In genomic region chr7:114453300-114453990, GRCm38 (mm10) we compare ENCODE assay signal across 14 mouse cellular contexts. TPM values are rescaled to one million over a fixed set of nuclear protein-coding genes. Genes with fewer than 3 reads are reported as not detected.
DNase-seq lines count a peak whose midpoint lies in the region; ATAC-seq and TF ChIP-seq lines count a peak whose summit lies in the region.
"Had no signal": no experiment of that assay in that cellular context is flagged by ENCODE, and none has a peak within 500 bp of the region (broad histone marks: within the 10 kb centered on the region; RNA-seq: fewer than 3 reads in every experiment).

No protein-coding gene starts in this region.

- DNase-seq in CD4-positive helper T cell, adult 2 months (ENCODE audit: low read depth, low spot score): peak; percentile 27
- DNase-seq in G1E (ENCODE audit: low spot score) (peak; percentile 25), MN1 (ENCODE audit: low spot score) (no peak)
- DNase-seq in kidney, postnatal 10 days: no peak
- no peak for DNase-seq in embryo, embryonic 9.5 days (ENCODE audit: extremely low spot score)
- DNase-seq: adrenal gland, adult 2 months; cerebellum, adult 8-10 months; kidney, postnatal 4 days had no signal

- TF ChIP-seq CTCF in G1E (IDR thresholded peaks at IDR 0.05; ENCODE audit: low read depth, low read length): no peak

- no peaks in the 10 kb centered on the region for H3K27me3 ChIP-seq in G1E (ENCODE audit: insufficient read depth, low read length)
- H3K27me3 ChIP-seq: midbrain, embryonic 12.5 days had no signal

- ATAC-seq in G1E (ENCODE audit: extremely low read depth, insufficient number of reproducible peaks, low FRiP score, poor library complexity, severe bottlenecking): peak; percentile 92
- ATAC-seq in granulocyte monocyte progenitor cell, adult 5-6 weeks (replicated peaks; ENCODE audit: poor library complexity, severe bottlenecking): peak; percentile 100
- peak; percentile 91 for ATAC-seq in megakaryocyte progenitor cell, adult 5-6 weeks (replicated peaks; ENCODE audit: poor library complexity)
- no peak for ATAC-seq in inflammation-experienced regulatory T-cells, adult 6 months
- ATAC-seq: intestine, postnatal 0 days had no signal

- peaks cover 27% of the 10 kb centered on the region for H3K4me1 ChIP-seq in G1E (ENCODE audit: insufficient read depth, low read depth, low read length)
- H3K4me1 ChIP-seq: hindbrain, embryonic 10.5 days; midbrain, embryonic 12.5 days had no signal

- no peak overlapping the region; the same call in 1 of the 2 replicates for H3K4me3 ChIP-seq in G1E (ENCODE audit: low read depth, low read length)
- H3K4me3 ChIP-seq: hindbrain, embryonic 10.5 days; midbrain, embryonic 12.5 days had no signal

- no peaks in the 10 kb centered on the region for H3K36me3 ChIP-seq in G1E (replicated peaks)
- H3K36me3 ChIP-seq: hindbrain, embryonic 10.5 days; midbrain, embryonic 12.5 days had no signal

- H3K9me3 ChIP-seq in G1E (replicated peaks): no peaks in the 10 kb centered on the region
- H3K9me3 ChIP-seq: hindbrain, embryonic 10.5 days; midbrain, embryonic 12.5 days had no signal

RNA-seq across cellular contexts. Expression of gene Pde3b, which starts 38.4 kb away (rescaled TPM):
- total RNA-seq in G1E (2014; fragmentation: Nextera tagmentation) (9.5 and 14.7 TPM in 2 replicates), G1E (2017) (0.82 and 1.1 TPM in 2 replicates)
- polyA plus RNA-seq in G1E (2012): 0.12 TPM in 1 of 2 replicates, not detected in the other
- total RNA-seq in granulocyte monocyte progenitor cell, adult 5-6 weeks (2014; fragmentation: Nextera tagmentation): 3.7 and 8.1 TPM in 2 replicates
- total RNA-seq in granulocyte monocyte progenitor cell, adult 5-6 weeks (2017): 14.3 and 15.0 TPM in 2 replicates
- total RNA-seq in megakaryocyte progenitor cell, adult 5-6 weeks (2015): 9.8 and 13.0 TPM in 2 replicates
- 12.0 and 14.5 TPM in 2 replicates for total RNA-seq in megakaryocyte progenitor cell, adult 5-6 weeks (2017)
- 1 to 10 TPM; 2.9 to 3.3 (median 3.0) TPM for polyA plus RNA-seq in inflammation-experienced regulatory T-cells, adult 6 months (2017; shearing (Covaris generic))

Comparison
In these comparisons a context has a peak if more than half of its experiments do, and no peak if none do; other contexts are left out.
1. DNase-seq: peak in CD4-positive helper T cell, adult 2 months (single experiment) and G1E (single experiment); none in kidney, postnatal 10 days (single experiment), embryo, embryonic 9.5 days (single experiment) and MN1 (single experiment).